Mouse (Mus musculus) liver, embryonic 13.5 days (tissue): ENCODE measurements around the gene Gm49361. TPM values are rescaled to one million over a fixed set of nuclear protein-coding genes. Genes with fewer than 3 reads are reported as not detected.
A peak's percentile ranks its signal among the peaks of the same experiment; 100 is the strongest.
"Not testable (repeated sequence)": the region's sequence is repeated elsewhere in the genome, so short reads cannot be mapped to it uniquely, and the experiment has no call there.

ENCODE experiments used
- ATAC-seq: fragments of 200-750 bp; cut with Nextera tagmentation; 2 replicates; pipeline ENCODE4 v1.8.0; 2017; ENCODE audit warnings: low read depth, mild to moderate bottlenecking, moderate number of reproducible peaks, moderate library complexity
- DNase-seq: peaks from one replicate; pipeline ENCODE4 v3.0.0; 2022
- H3K27ac ChIP-seq: fragments of 300-500 bp; sonication (generic); 2 replicates; pipeline ENCODE4 v1.5.1; 2015; ENCODE audit warnings: moderate library complexity, mild to moderate bottlenecking, inconsistent platforms
- H3K27me3 ChIP-seq: fragments of 300-500 bp; sonication (generic); 2 replicates; pipeline ENCODE4 v1.6.1; 2015; ENCODE audit warnings: mild to moderate bottlenecking, inconsistent platforms
- H3K36me3 ChIP-seq: fragments of 300-500 bp; sonication (generic); 2 replicates; pipeline ENCODE4 v1.6.1; 2015; ENCODE audit warnings: mild to moderate bottlenecking, inconsistent platforms
- H3K4me1 ChIP-seq: fragments of 300-500 bp; sonication (generic); replicated peaks from 2 replicates; pipeline ENCODE4 v1.6.1; 2015; ENCODE audit warnings: inconsistent platforms
- H3K4me2 ChIP-seq: fragments of 300-500 bp; sonication (generic); 2 replicates; pipeline ENCODE4 v1.6.1; 2015; ENCODE audit warnings: inconsistent platforms, mild to moderate bottlenecking, moderate library complexity
- H3K4me3 ChIP-seq: fragments of 300-500 bp; sonication (generic); replicated peaks from 2 replicates; pipeline ENCODE4 v1.5.1; 2015; ENCODE audit warnings: mild to moderate bottlenecking, inconsistent platforms
- H3K9ac ChIP-seq: fragments of 300-500 bp; sonication (generic); 2 replicates; pipeline ENCODE4 v1.6.1; 2015; ENCODE audit warnings: mild to moderate bottlenecking, inconsistent platforms
- H3K9me3 ChIP-seq: fragments of 300-500 bp; sonication (generic); replicated peaks from 2 replicates; pipeline ENCODE4 v1.6.1; 2016; ENCODE audit warnings: inconsistent platforms
- WGBS: fragments of 180-500 bp; shearing (Covaris S2); methylation state at CpG from one replicate; pipeline ENCODE4 v1.1.7; 2015; ENCODE audit not compliant: insufficient replicate concordance; 5-methylcytosine and 5-hydroxymethylcytosine counted together
- polyA plus RNA-seq: library from polyadenylated mRNA; unstranded; fragments of >200 nt; fragmentation: Nextera tagmentation; extraction: Ambion mirVana; gene quantifications from 2 replicates; pipeline ENCODE4 v1.2.1, GENCODE M21; 2015

The Gm49361 gene
- polyA plus RNA-seq, 1 experiment from 2014 or later: not detected

- H3K4me3 ChIP-seq: peak overlapping the region; percentile 85
- DNase-seq: peak; percentile 55
- peaks cover 9% of the 10 kb centered on the region; the same call in 1 of the 2 replicates for H3K36me3 ChIP-seq
- peaks cover 46% of the 10 kb centered on the region for H3K4me1 ChIP-seq
- peak overlapping the region; percentile 97 for H3K27ac ChIP-seq
- H3K9ac ChIP-seq: peak overlapping the region; percentile 93
- H3K4me2 ChIP-seq: peak overlapping the region; percentile 85
- WGBS: under 1% methylated on average over 19 of the region's 19 CpGs
- H3K27me3 ChIP-seq: no peaks in the 10 kb centered on the region
- ATAC-seq: peak; percentile 59
- no peaks in the 10 kb centered on the region for H3K9me3 ChIP-seq
Observed at GRCm38 (mm10) chr14:57664311-57664821, 81.5 kb downstream of the Gm49361 start.

DNA sequence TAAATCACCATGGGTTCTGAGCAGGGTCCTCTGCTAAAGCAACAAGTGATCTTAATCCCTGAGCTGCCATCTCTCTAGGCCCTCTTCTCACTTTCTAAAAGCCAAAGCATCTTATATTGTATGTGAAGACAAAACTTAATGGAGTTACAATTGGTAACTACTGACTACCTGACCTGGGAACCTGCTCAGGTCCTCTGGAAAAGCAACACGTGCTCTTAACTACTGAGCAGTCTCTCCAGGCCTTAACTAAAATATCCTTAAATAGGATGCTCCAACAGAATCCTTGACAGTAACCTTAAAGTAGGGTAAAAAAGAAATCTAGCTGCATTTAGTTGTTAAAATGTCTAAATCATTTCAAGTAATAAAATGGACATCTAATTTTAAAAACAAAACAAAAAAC is 82.3 kb downstream of the Gm49361 start:
- Histone ChIP-seq H3K27me3 (no peaks in the 10 kb centered on the region), H3K27ac (peak overlapping the region; percentile 34; the same call in 1 of the 2 replicates), H3K4me1 (peaks cover 47% of the 10 kb centered on the region), H3K9me3 (no peaks in the 10 kb centered on the region), H3K4me3 (peak overlapping the region; percentile 85), H3K9ac (peak overlapping the region; percentile 93), H3K36me3 (peaks cover 9% of the 10 kb centered on the region; the same call in 1 of the 2 replicates), H3K4me2 (peak overlapping the region; percentile 85)
- WGBS: 26% methylated on average over 1 of the region's 1 CpGs
- ATAC-seq (no peak), DNase-seq (no peak)

DNA sequence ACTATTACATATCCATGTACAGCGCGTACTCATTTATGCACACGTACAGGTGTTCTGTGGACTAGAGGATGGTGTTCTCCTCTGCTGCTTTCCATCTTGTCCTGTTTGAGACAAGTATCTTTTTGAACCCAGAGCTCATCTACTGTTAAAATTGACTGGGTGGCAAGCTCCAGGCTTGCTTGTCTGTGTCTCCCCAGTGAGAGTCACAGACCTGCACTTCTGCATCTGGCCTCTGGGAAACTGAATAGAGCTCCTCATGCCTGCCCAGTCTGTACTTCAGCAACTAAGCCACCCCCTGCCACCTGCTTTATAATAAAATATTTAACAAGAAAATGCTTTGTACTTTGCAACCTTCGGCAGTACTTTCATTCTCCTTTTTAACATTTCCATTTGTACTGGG is 87.6 kb downstream of the Gm49361 start:
- peaks cover 37% of the 10 kb centered on the region for H3K4me1 ChIP-seq
- no peak overlapping the region for H3K9ac ChIP-seq
- H3K36me3 ChIP-seq: peaks cover 23% of the 10 kb centered on the region
- DNase-seq: no peak
- no peaks in the 10 kb centered on the region for H3K27me3 ChIP-seq
- no peaks in the 10 kb centered on the region for H3K9me3 ChIP-seq
- no peak overlapping the region; the same call in 1 of the 2 replicates for H3K27ac ChIP-seq
- no peak overlapping the region for H3K4me3 ChIP-seq
- WGBS: 93% methylated on average over 4 of the region's 4 CpGs
- no peak overlapping the region for H3K4me2 ChIP-seq
- no peak for ATAC-seq

GRCm38 (mm10) chr14:57657500-57657899 is 88.4 kb downstream of the Gm49361 start:
- H3K9ac ChIP-seq: no peak overlapping the region
- ATAC-seq: no peak
- H3K4me1 ChIP-seq: peaks cover 29% of the 10 kb centered on the region
- no peak overlapping the region for H3K4me2 ChIP-seq
- H3K27me3 ChIP-seq: no peaks in the 10 kb centered on the region
- no peak overlapping the region for H3K4me3 ChIP-seq
- peaks cover 23% of the 10 kb centered on the region for H3K36me3 ChIP-seq
- H3K9me3 ChIP-seq: no peaks in the 10 kb centered on the region
- DNase-seq: no peak
- WGBS: 86% methylated on average over 2 of the region's 2 CpGs
- H3K27ac ChIP-seq: no peak overlapping the region

GRCm38 (mm10) chr14:57656519-57656918 is 89.4 kb downstream of the Gm49361 start:
- H3K4me2 ChIP-seq, H3K27ac ChIP-seq, H3K27me3 ChIP-seq, H3K9me3 ChIP-seq, H3K9ac ChIP-seq, H3K4me3 ChIP-seq, DNase-seq: not testable (repeated sequence)
- Histone ChIP-seq H3K36me3 (peaks cover 22% of the 10 kb centered on the region), H3K4me1 (peaks cover 24% of the 10 kb centered on the region)
- whole genome bisulfite sequencing: 80% methylated on average over 3 of the region's 3 CpGs
- peak; percentile 79 for ATAC-seq

DNA sequence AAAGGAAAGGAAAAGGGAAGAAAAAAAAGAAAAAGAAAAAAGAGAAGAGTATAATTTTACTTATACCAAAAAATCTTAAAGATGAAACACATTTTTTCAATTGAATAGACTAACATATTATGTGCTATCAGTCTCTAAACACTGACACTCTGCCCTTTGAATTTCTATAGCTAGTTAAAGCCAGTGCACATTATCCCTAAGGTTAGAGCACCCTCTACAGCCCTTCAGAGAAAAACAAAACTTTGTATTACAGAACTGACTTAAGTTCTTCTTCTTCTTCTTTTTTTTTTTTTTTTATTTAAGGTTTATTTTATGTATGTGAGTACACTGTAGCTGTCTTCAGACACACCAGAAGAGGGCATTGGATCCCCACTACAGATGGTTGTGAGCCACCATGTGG is 96.4 kb downstream of the Gm49361 start:
- Histone ChIP-seq H3K4me3 (no peak overlapping the region), H3K27me3 (no peaks in the 10 kb centered on the region), H3K27ac (no peak overlapping the region), H3K36me3 (peaks cover 16% of the 10 kb centered on the region), H3K9me3 (no peaks in the 10 kb centered on the region), H3K4me2 (no peak overlapping the region), H3K9ac (no peak overlapping the region), H3K4me1 (0 out of 2 replicates have a peak, but pooled peaks cover 5% of the 10 kb centered on the region)
- DNase-seq (no peak), ATAC-seq (no peak)

DNA sequence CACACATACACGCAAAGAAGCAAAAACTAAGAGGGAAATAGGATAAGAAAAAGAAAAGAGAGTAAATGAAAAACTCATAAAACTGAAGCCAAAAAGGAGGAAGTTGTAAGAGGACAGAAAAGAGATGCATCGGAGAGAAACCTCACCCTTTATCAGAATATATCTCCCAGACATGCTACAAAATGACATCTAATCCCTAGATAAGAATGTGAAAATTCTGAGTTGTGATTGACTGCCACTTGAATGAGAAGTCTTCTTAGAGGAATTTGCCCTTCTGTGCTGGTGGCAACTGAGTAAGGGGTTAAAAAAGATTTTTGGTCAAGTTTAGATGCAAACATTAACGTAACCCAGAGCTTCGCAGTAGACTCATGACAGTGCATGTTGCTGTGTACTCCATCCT is 99.7 kb downstream of the Gm49361 start:
- H3K4me1 ChIP-seq: 0 out of 2 replicates have a peak, but pooled peaks cover 5% of the 10 kb centered on the region
- DNase-seq: no peak
- no peak for ATAC-seq
- H3K4me2 ChIP-seq: no peak overlapping the region
- no peak overlapping the region for H3K9ac ChIP-seq
- H3K4me3 ChIP-seq: no peak overlapping the region
- 70% methylated on average over 4 of the region's 4 CpGs for WGBS
- no peaks in the 10 kb centered on the region for H3K9me3 ChIP-seq
- no peaks in the 10 kb centered on the region for H3K27me3 ChIP-seq
- no peak overlapping the region for H3K27ac ChIP-seq
- peaks cover 29% of the 10 kb centered on the region for H3K36me3 ChIP-seq

DNA sequence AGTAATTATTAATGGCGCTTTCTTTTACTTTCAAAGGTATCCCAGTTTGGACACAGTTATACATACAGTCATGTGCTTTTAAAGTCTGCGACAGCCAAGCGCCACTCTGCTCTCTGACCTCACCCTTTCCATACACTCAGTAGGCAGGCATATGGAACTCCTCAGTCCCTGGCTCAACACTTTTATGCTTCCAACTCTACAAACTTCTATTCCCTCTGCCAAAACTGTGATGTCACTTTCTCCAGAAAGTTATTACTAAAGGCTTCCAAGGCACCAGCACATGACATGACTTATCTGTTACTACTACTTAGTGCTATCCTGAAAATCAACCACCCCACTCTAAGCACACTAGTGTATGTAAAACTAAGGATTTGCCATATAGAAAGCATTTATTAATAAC is 106.8 kb downstream of the Gm49361 start:
- ATAC-seq (peak; percentile 36; the same call in 1 of the 2 replicates), DNase-seq (no peak)
- Histone ChIP-seq H3K4me3 (no peak overlapping the region), H3K27me3 (no peaks in the 10 kb centered on the region), H3K9me3 (no peaks in the 10 kb centered on the region), H3K36me3 (peaks cover 32% of the 10 kb centered on the region), H3K4me2 (no peak overlapping the region), H3K9ac (no peak overlapping the region), H3K4me1 (no peaks in the 10 kb centered on the region; the same call in 1 of the 2 replicates), H3K27ac (no peak overlapping the region)
- 93% methylated on average over 3 of the region's 3 CpGs for WGBS

DNA sequence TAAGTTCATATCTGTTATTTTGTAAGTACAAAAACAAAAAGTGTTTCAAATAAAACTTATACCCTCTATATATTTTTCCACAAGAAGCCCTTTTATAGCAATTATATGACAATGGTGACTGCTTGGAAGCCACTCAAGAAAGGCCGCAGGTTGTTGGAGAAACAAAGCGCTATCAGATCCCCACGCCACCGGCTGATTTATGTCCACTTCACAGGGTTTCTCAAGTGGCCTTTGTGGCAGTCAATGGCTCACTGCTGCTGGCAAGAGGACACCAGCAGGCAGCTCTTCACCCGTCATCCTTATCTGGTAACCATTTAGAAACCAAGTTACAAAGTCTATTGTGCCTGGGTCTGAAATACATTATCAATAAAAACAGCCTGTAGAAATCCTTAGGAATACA is 111.8 kb downstream of the Gm49361 start:
- Histone ChIP-seq H3K4me2 (no peak overlapping the region), H3K27me3 (no peaks in the 10 kb centered on the region), H3K9me3 (no peaks in the 10 kb centered on the region), H3K4me3 (no peak overlapping the region), H3K4me1 (no peaks in the 10 kb centered on the region; the same call in 1 of the 2 replicates), H3K9ac (no peak overlapping the region), H3K27ac (no peak overlapping the region), H3K36me3 (peaks cover 25% of the 10 kb centered on the region)
- DNase-seq (no peak), ATAC-seq (no peak)
- 81% methylated on average over 5 of the region's 5 CpGs for WGBS

DNA sequence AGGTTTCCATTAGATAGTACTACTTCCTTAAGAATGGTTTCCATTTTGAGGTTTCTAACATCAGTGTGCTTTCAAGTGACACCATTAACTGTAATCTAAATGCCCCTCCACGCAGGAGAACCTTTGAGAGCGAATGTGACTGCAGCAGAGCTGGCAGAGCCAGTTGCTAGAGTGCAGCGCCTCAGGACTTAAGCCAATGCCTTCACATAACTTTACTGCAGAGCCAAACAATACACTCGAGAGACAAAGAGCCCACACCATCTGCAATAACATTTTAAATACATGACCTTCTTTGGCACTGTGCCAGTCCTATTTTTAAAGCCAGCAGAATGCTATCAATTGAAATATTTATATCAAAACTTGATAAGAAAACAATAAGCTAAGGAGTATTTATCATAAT is 116.3 kb downstream of the Gm49361 start:
- Histone ChIP-seq H3K27ac (no peak overlapping the region), H3K9ac (no peak overlapping the region), H3K27me3 (no peaks in the 10 kb centered on the region), H3K4me2 (no peak overlapping the region), H3K4me3 (no peak overlapping the region), H3K36me3 (peaks cover 50% of the 10 kb centered on the region), H3K4me1 (no peaks in the 10 kb centered on the region), H3K9me3 (no peaks in the 10 kb centered on the region)
- DNase-seq: no peak
- 75% methylated on average over 4 of the region's 4 CpGs for whole genome bisulfite sequencing
- no peak for ATAC-seq

DNA sequence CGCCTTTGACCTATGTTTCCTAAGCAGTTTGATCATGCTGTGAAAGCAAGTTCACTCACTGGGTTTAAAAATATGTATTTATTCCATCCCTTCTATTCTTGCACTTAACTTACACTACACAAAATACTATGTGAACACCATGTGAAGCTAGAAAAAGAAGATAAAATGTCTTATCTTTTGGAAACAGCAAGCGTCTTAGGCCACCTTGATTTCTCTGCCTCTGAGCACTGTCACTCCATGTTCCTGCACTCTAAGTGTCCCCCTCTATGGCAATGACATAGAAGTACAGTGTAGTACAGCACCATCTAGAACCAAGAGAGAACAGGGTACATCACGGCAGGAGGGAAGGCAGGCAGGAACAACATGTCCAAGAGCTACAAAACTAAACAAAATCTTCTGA is 123.0 kb downstream of the Gm49361 start:
- Histone ChIP-seq H3K4me3 (no peak overlapping the region), H3K36me3 (peaks cover 71% of the 10 kb centered on the region), H3K27ac (no peak overlapping the region), H3K4me2 (no peak overlapping the region), H3K27me3 (no peaks in the 10 kb centered on the region), H3K4me1 (peaks cover 16% of the 10 kb centered on the region), H3K9me3 (no peaks in the 10 kb centered on the region), H3K9ac (no peak overlapping the region)
- DNase-seq (no peak), ATAC-seq (peak; percentile 83)
- 51% methylated on average over 3 of the region's 3 CpGs for WGBS

DNA sequence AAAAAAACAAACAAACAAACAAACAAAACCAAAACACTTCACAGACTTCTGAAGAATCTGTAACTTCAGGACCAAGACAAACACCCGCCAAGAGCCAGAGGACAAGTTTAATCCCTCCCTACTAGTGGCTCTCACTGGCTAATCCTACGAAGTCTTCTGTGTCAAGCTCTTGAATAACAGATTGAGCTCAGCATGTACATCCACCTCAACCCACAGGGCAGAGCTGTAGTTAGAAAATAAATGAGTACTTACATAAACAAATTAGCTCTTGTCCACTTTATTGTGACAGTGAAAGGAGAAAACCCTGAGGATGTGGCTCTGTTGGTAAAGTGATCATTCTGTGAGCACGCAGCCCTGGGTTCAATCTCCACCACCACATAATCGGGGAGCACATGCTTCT is 124.2 kb downstream of the Gm49361 start:
- Histone ChIP-seq H3K4me1 (peaks cover 16% of the 10 kb centered on the region), H3K27ac (no peak overlapping the region), H3K27me3 (no peaks in the 10 kb centered on the region), H3K9me3 (no peaks in the 10 kb centered on the region), H3K36me3 (peaks cover 63% of the 10 kb centered on the region), H3K9ac (no peak overlapping the region), H3K4me3 (no peak overlapping the region), H3K4me2 (no peak overlapping the region)
- DNase-seq: no peak
- ATAC-seq: no peak
- 86% methylated on average over 4 of the region's 4 CpGs for WGBS
